ENCODE assay signal across 7 mouse cellular contexts in the genomic region with DNA sequence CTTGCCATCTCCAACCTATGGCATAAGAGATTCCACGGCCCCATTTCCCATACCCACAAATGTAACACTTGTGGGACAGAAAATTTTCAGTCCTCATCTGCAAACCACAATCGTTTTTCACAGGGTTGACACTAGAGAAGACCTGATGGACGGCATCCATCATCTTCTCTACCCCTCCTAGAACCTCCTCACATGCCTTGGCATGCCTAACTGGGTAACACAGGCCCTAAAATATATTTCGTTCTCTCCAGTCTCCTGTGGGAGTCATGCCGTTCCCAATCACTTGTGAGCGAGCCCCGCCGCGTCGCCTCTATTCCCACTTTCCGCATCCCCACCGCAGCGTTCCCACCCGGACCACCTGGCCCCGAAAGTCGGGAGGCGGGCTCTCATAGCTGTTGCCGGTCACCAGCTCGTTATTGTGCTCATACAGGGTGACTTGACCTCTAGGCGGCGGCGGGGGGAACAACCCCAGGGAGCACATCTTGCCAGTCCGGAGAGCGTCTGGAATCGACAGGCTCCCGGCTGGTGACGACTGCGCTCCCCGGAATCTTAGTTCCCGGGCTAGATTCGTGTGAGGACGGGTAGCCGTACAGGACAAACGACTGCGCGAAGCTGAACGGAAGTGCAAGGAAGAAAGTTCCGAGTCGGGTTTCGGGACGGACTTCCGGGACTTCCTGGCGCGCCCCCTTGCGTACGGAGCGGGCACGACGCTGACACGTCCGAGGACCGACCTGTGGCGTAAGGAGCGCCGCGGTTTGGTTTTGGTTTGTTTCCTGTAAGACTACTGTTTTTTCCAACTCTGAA. TPM values are rescaled to one million over a fixed set of nuclear protein-coding genes. Genes with fewer than 3 reads are reported as not detected.
DNase-seq lines count a peak whose midpoint lies in the region; ATAC-seq and TF ChIP-seq lines count a peak whose summit lies in the region.

Aaas (minus strand) TSS at position 634 of the 804 bp plus-strand sequence.

- TF ChIP-seq POLR2A in small intestine, adult 2 months (IDR thresholded peaks at IDR 0.05; ENCODE audit: low read depth, low read length), result no peak; the same call in 1 of the 2 replicates

- under 1% methylated on average over 56 of the region's 56 CpGs for WGBS in embryonic facial prominence, embryonic 10.5 days
- under 1% methylated on average over 56 of the region's 56 CpGs for WGBS in intestine, postnatal 0 days
- WGBS in midbrain, embryonic 12.5 days, result under 1% methylated on average over 56 of the region's 56 CpGs
- WGBS in small intestine, adult 2 months, result under 1% methylated on average over 56 of the region's 56 CpGs

- peak within 1 kb of the TSS; percentile 90 for H3K4me2 ChIP-seq in intestine, postnatal 0 days (replicated peaks; ENCODE audit: low read depth)
- H3K4me2 ChIP-seq in midbrain, embryonic 12.5 days (replicated peaks), result peak within 1 kb of the TSS; percentile 76

- H3K27me3 ChIP-seq in embryonic facial prominence, embryonic 10.5 days (replicated peaks; ENCODE audit: low read depth, poor library complexity, severe bottlenecking), result no peaks in the 10 kb centered on the region
- H3K27me3 ChIP-seq in intestine, postnatal 0 days (replicated peaks; ENCODE audit: control insufficient read depth, insufficient read depth, low read length), result peaks cover 5% of the 10 kb centered on the region; the same call in 1 of the 2 replicates
- peaks cover 8% of the 10 kb centered on the region; the same call in 1 of the 2 replicates for H3K27me3 ChIP-seq in midbrain, embryonic 12.5 days
- H3K27me3 ChIP-seq in small intestine, adult 2 months (ENCODE audit: control insufficient read depth, insufficient read depth, low read length), result peaks cover 11% of the 10 kb centered on the region; the same call in 1 of the 2 replicates

- H3K36me3 ChIP-seq in embryonic facial prominence, embryonic 10.5 days (replicated peaks), result peaks cover 34% of the 10 kb centered on the region
- H3K36me3 ChIP-seq in intestine, postnatal 0 days (ENCODE audit: control insufficient read depth, insufficient read depth), result peaks cover 6% of the 10 kb centered on the region; the same call in 1 of the 2 replicates
- H3K36me3 ChIP-seq in midbrain, embryonic 12.5 days, result peaks cover 20% of the 10 kb centered on the region
- H3K36me3 ChIP-seq in small intestine, adult 2 months (ENCODE audit: control insufficient read depth, insufficient read depth, low read length), result no peaks in the 10 kb centered on the region; the same call in 1 of the 2 replicates

- H3K4me3 ChIP-seq in embryonic facial prominence, embryonic 10.5 days, result peak within 1 kb of the TSS; percentile 86
- peak within 1 kb of the TSS; percentile 81 for H3K4me3 ChIP-seq in intestine, postnatal 0 days (ENCODE audit: low read depth, low read length)
- peak within 1 kb of the TSS; percentile 64 for H3K4me3 ChIP-seq in midbrain, embryonic 12.5 days
- H3K4me3 ChIP-seq in small intestine, adult 2 months (ENCODE audit: low read depth, low read length), result peak within 1 kb of the TSS; percentile 76

- H3K9me3 ChIP-seq in embryonic facial prominence, embryonic 10.5 days, result no peaks in the 10 kb centered on the region
- no peaks in the 10 kb centered on the region for H3K9me3 ChIP-seq in intestine, postnatal 0 days (ENCODE audit: control insufficient read depth)
- no peaks in the 10 kb centered on the region for H3K9me3 ChIP-seq in midbrain, embryonic 12.5 days

- intact Hi-C loops in left cerebral cortex, postnatal 4 days (cut with DNase I), result no loop called here

- peak; percentile 93 for ATAC-seq in intestine, postnatal 0 days
- ATAC-seq in midbrain, embryonic 12.5 days (ENCODE audit: low FRiP score, low read depth), result peak; percentile 85

- peak; percentile 98 for DNase-seq in adrenal gland, postnatal 10 days
- peak; percentile 96 for DNase-seq in embryonic facial prominence, embryonic 10.5 days (ENCODE audit: low spot score)
- DNase-seq in gonadal fat pad, adult 2 months (ENCODE audit: low read depth), result no peak
- DNase-seq in left cerebral cortex, postnatal 4 days, result peak; percentile 96

- peak within 1 kb of the TSS; percentile 78 for H3K9ac ChIP-seq in intestine, postnatal 0 days (ENCODE audit: low read depth, low read length)
- peak within 1 kb of the TSS; percentile 68 for H3K9ac ChIP-seq in midbrain, embryonic 12.5 days (replicated peaks)

- H3K4me1 ChIP-seq in embryonic facial prominence, embryonic 10.5 days, result peaks cover 24% of the 10 kb centered on the region
- H3K4me1 ChIP-seq in intestine, postnatal 0 days (replicated peaks; ENCODE audit: control insufficient read depth, insufficient read depth, low read length), result no peaks in the 10 kb centered on the region
- H3K4me1 ChIP-seq in midbrain, embryonic 12.5 days, result peaks cover 13% of the 10 kb centered on the region
- peaks cover 5% of the 10 kb centered on the region; the same call in 1 of the 2 replicates for H3K4me1 ChIP-seq in small intestine, adult 2 months (ENCODE audit: control insufficient read depth, insufficient read depth, insufficient read length, low read length)

- TF ChIP-seq CTCF in intestine, postnatal 0 days (IDR thresholded peaks at IDR 0.05; ENCODE audit: low read depth), result peak; percentile 93
- TF ChIP-seq CTCF in small intestine, adult 2 months (IDR thresholded peaks at IDR 0.05; ENCODE audit: extremely low read depth, insufficient read length, insufficient replicate concordance, low read depth, low read length), result peak; percentile 86

- peak within 1 kb of the TSS; percentile 93 for H3K27ac ChIP-seq in embryonic facial prominence, embryonic 10.5 days (replicated peaks)
- peak within 1 kb of the TSS; percentile 46; the same call in 1 of the 2 replicates for H3K27ac ChIP-seq in intestine, postnatal 0 days (ENCODE audit: low read depth, low read length)
- peak within 1 kb of the TSS; percentile 58 for H3K27ac ChIP-seq in midbrain, embryonic 12.5 days (replicated peaks)
- peak within 1 kb of the TSS; percentile 2; the same call in 1 of the 2 replicates for H3K27ac ChIP-seq in small intestine, adult 2 months (ENCODE audit: insufficient read depth, low read depth, low read length)

RNA-seq across cellular contexts. Expression of gene Aaas, which starts in this region (rescaled TPM):
- total RNA-seq in adrenal gland, postnatal 10 days (2021), result 10 to 100 TPM; 21.4 to 24.7 TPM
- 135 and 137 TPM in 2 replicates for polyA plus RNA-seq in embryonic facial prominence, embryonic 10.5 days (2016; fragmentation: Nextera tagmentation; extraction: Ambion mirVana)
- 21.5 and 27.0 TPM in 2 replicates for polyA plus RNA-seq in gonadal fat pad, adult 2 months (2012; rRNA removed)
- 15.0 and 16.8 TPM in 2 replicates for polyA plus RNA-seq in intestine, postnatal 0 days (2015; fragmentation: Nextera tagmentation; extraction: Ambion mirVana)
- total RNA-seq in left cerebral cortex, postnatal 4 days (2021), result 10 to 100 TPM; 28.7 to 29.2 TPM
- 61.5 and 67.9 TPM in 2 replicates for polyA plus RNA-seq in midbrain, embryonic 12.5 days (2016; fragmentation: Nextera tagmentation; extraction: Ambion mirVana)
- polyA plus RNA-seq in small intestine, adult 2 months (2012; rRNA removed), result 10.2 and 20.3 TPM in 2 replicates

Comparison
In these comparisons a context has a peak if more than half of its experiments do, and no peak if none do; other contexts are left out.
1. H3K27ac ChIP-seq: peak in every context shown above with its lines; median percentile 93 in embryonic facial prominence, embryonic 10.5 days; 58 in midbrain, embryonic 12.5 days; 46 in intestine, postnatal 0 days; 2 in small intestine, adult 2 months.